Mouse (Mus musculus) CH12.LX (cell line): ENCODE measurements around the gene Arid5a. TPM values are rescaled to one million over a fixed set of nuclear protein-coding genes. Genes with fewer than 3 reads are reported as not detected.

Source experiments
- DNase-seq: peaks from one replicate; pipeline ENCODE4 v3.0.0-alpha.2; 2013; ENCODE audit errors: extremely low read depth
- H3K27ac ChIP-seq: 2 replicates; pipeline ENCODE4 v1.5.1; 2012; ENCODE audit warnings: low read depth, mild to moderate bottlenecking, control low read depth, moderate library complexity; ENCODE audit not compliant: insufficient read depth
- H3K27me3 ChIP-seq: replicated peaks from 2 replicates; pipeline ENCODE3; 2012; ENCODE audit warnings: inconsistent platforms
- H3K36me3 ChIP-seq, 2 experiments: replicated peaks in 1 of 2; 2 replicates each; pipeline versions ENCODE3 to v1.6.1; 2012; ENCODE audit warnings: inconsistent platforms in 1 of 2, low read length in 1 of 2, mild to moderate bottlenecking in 1 of 2, mixed read lengths in 1 of 2, moderate library complexity in 1 of 2; ENCODE audit not compliant: control insufficient read depth in 1 of 2, insufficient read depth in 1 of 2
- H3K4me1 ChIP-seq, 2 experiments: 2 replicates each; pipeline ENCODE4 v1.6.1; 2012; ENCODE audit warnings: inconsistent platforms in 1 of 2, moderate library complexity in 1 of 2; ENCODE audit not compliant: insufficient read depth in 2 of 2, control insufficient read depth in 1 of 2
- H3K4me2 ChIP-seq: 2 replicates; pipeline ENCODE4 v1.6.1; 2012; ENCODE audit warnings: low read depth, mild to moderate bottlenecking, control low read depth; ENCODE audit not compliant: poor library complexity, insufficient read depth, severe bottlenecking
- H3K4me3 ChIP-seq, 3 experiments: fragments of 150-350 bp in 1 of 3; sonication (generic) in 1 of 3; replicated peaks in 1 of 3; 2 replicates each; pipeline versions ENCODE3 to v1.5.1; 2011 to 2012; ENCODE audit warnings: low read depth in 2 of 3, low read length in 2 of 3, mild to moderate bottlenecking in 2 of 3, moderate library complexity in 2 of 3, control low read depth in 1 of 3, improper control_type of control experiment in 1 of 3, inconsistent platforms in 1 of 3, mixed read lengths in 1 of 3; ENCODE audit not compliant: poor library complexity in 1 of 3
- H3K79me2 ChIP-seq: replicated peaks from 2 replicates; pipeline ENCODE4 v1.6.1; 2012; ENCODE audit warnings: mild to moderate bottlenecking, moderate library complexity; ENCODE audit not compliant: control insufficient read depth, poor library complexity, insufficient read depth, severe bottlenecking; ENCODE audit errors: extremely low read depth
- H3K9ac ChIP-seq: 2 replicates; pipeline ENCODE4 v1.6.1; 2012; ENCODE audit warnings: low read depth, mild to moderate bottlenecking, control low read depth, moderate library complexity; ENCODE audit not compliant: insufficient read depth
- H3K9me3 ChIP-seq: replicated peaks from 2 replicates; pipeline ENCODE3; 2012; ENCODE audit warnings: low read length, inconsistent platforms, mixed read lengths
- BHLHE40 ChIP-seq: IDR thresholded peaks from 2 replicates; pipeline ENCODE4 v1.6.1; 2011; ENCODE audit warnings: mild to moderate bottlenecking, low read depth, low read length, improper control_type of control experiment
- CTCF ChIP-seq, 2 experiments: IDR thresholded peaks in 1 of 2; conservative IDR thresholded peaks in 1 of 2; 2 replicates each; pipeline ENCODE4 v1.5.1; 2011 to 2012; ENCODE audit warnings: low read depth in 2 of 2, low read length in 2 of 2, improper control_type of control experiment in 1 of 2, inconsistent platforms in 1 of 2, mild to moderate bottlenecking in 1 of 2, moderate library complexity in 1 of 2
- E2F4 ChIP-seq: IDR thresholded peaks from 2 replicates; pipeline ENCODE4 v1.6.1; 2011; ENCODE audit warnings: low read depth, low read length, improper control_type of control experiment; ENCODE audit not compliant: insufficient replicate concordance
- EP300 ChIP-seq: IDR thresholded peaks from 2 replicates; pipeline ENCODE4 v1.6.1; 2011; ENCODE audit warnings: low read length, improper control_type of control experiment
- ETS1 ChIP-seq: conservative IDR thresholded peaks from 2 replicates; pipeline ENCODE4 v1.6.1; 2012; ENCODE audit warnings: low read depth, mild to moderate bottlenecking, inconsistent platforms, low read length, improper control_type of control experiment, moderate library complexity
- GABPA ChIP-seq: IDR thresholded peaks from 2 replicates; pipeline ENCODE4 v1.6.1; 2012; ENCODE audit warnings: low read depth, low read length, improper control_type of control experiment, inconsistent platforms; ENCODE audit not compliant: insufficient replicate concordance
- IRF4 ChIP-seq: IDR thresholded peaks from 2 replicates; pipeline ENCODE4 v1.6.1; 2014; ENCODE audit warnings: low read depth, mild to moderate bottlenecking, inconsistent platforms, low read length, improper control_type of control experiment
- JUN ChIP-seq: IDR thresholded peaks from 2 replicates; pipeline ENCODE4 v1.6.1; 2011; ENCODE audit warnings: low read depth, mild to moderate bottlenecking, low read length, improper control_type of control experiment, moderate library complexity; ENCODE audit not compliant: insufficient read depth
- KAT2A ChIP-seq: IDR thresholded peaks from 2 replicates; pipeline ENCODE4 v1.6.1; 2012; ENCODE audit warnings: low read length, improper control_type of control experiment, inconsistent platforms; ENCODE audit not compliant: insufficient replicate concordance
- MAFK ChIP-seq: IDR thresholded peaks from 2 replicates; pipeline ENCODE4 v1.6.1; 2011; ENCODE audit warnings: low read length, improper control_type of control experiment; ENCODE audit not compliant: insufficient replicate concordance
- MAX ChIP-seq: IDR thresholded peaks from 2 replicates; pipeline ENCODE4 v1.6.1; 2011; ENCODE audit warnings: low read length, improper control_type of control experiment
- MAZ ChIP-seq: IDR thresholded peaks from 2 replicates; pipeline ENCODE4 v1.6.1; 2012; ENCODE audit warnings: low read depth, mild to moderate bottlenecking, inconsistent platforms, low read length, improper control_type of control experiment, moderate library complexity
- NRF1 ChIP-seq: IDR thresholded peaks from 2 replicates; pipeline ENCODE4 v1.6.1; 2014; ENCODE audit warnings: low read depth, mild to moderate bottlenecking, inconsistent platforms, low read length, improper control_type of control experiment, moderate library complexity
- PAX5 ChIP-seq: IDR thresholded peaks from 2 replicates; pipeline ENCODE4 v1.6.1; 2012; ENCODE audit warnings: low read length, inconsistent platforms, mixed read lengths
- POLR2AphosphoS2 ChIP-seq: IDR thresholded peaks from 2 replicates; pipeline ENCODE4 v1.6.1; 2011; ENCODE audit warnings: low read depth, low read length, improper control_type of control experiment
- RAD21 ChIP-seq: IDR thresholded peaks from 2 replicates; pipeline ENCODE4 v1.6.1; 2011; ENCODE audit warnings: low read depth, mild to moderate bottlenecking, low read length, improper control_type of control experiment, moderate library complexity
- RCOR1 ChIP-seq: conservative IDR thresholded peaks from 2 replicates; pipeline ENCODE4 v1.6.1; 2012; ENCODE audit warnings: low read depth, mild to moderate bottlenecking, inconsistent platforms, low read length, improper control_type of control experiment
- SMC3 ChIP-seq: IDR thresholded peaks from 2 replicates; pipeline ENCODE4 v1.6.1; 2011; ENCODE audit warnings: low read depth, low read length, improper control_type of control experiment
- TBP ChIP-seq: conservative IDR thresholded peaks from 2 replicates; pipeline ENCODE4 v1.6.1; 2011; ENCODE audit warnings: low read depth, low read length, improper control_type of control experiment
- TCF12 ChIP-seq: IDR thresholded peaks from 2 replicates; pipeline ENCODE4 v1.6.1; 2014; ENCODE audit warnings: low read depth, mild to moderate bottlenecking, inconsistent platforms, low read length, improper control_type of control experiment
- USF1 ChIP-seq: IDR thresholded peaks from 2 replicates; pipeline ENCODE4 v1.6.1; 2014; ENCODE audit warnings: low read depth, mild to moderate bottlenecking, inconsistent platforms, low read length, improper control_type of control experiment
- ZC3H11A ChIP-seq: IDR thresholded peaks from 2 replicates; pipeline ENCODE4 v1.6.1; 2012; ENCODE audit warnings: low read depth, mild to moderate bottlenecking, inconsistent platforms, low read length, improper control_type of control experiment
- ZMIZ1 ChIP-seq: IDR thresholded peaks from 2 replicates; pipeline ENCODE4 v1.6.1; 2012; ENCODE audit warnings: low read depth, mild to moderate bottlenecking, inconsistent platforms, low read length, improper control_type of control experiment
- ZNF384 ChIP-seq: IDR thresholded peaks from 2 replicates; pipeline ENCODE4 v1.6.1; 2012; ENCODE audit warnings: low read depth, low read length, improper control_type of control experiment, inconsistent platforms
- dilution Hi-C: fragments of 300-500 bp; cut with MboI; formaldehyde crosslinking; loops from 2 replicates; pipeline ENCODE4 v1.14.3; 2020; ENCODE audit warnings: low sequenced_read_pairs; ENCODE audit not compliant: extremely low pct_unique_long_range_greater_than_20kb, extremely low pct_ligation_motif_present
- in situ Hi-C: fragments of 300-500 bp; cut with MboI; formaldehyde crosslinking; loops from 3 replicates; pipeline ENCODE4 v1.14.3; 2019; ENCODE audit warnings: low sequenced_read_pairs, low pct_ligation_motif_present, low pct_unique_long_range_greater_than_20kb, mixed read lengths
- polyA plus RNA-seq: library from polyadenylated mRNA; unstranded; fragments of >175 nt; gene quantifications from 2 replicates; pipeline ENCODE4 v1.2.1, GENCODE M21; 2012; ENCODE audit warnings: low read depth; ENCODE audit not compliant: insufficient read length
- total RNA-seq, 2 experiments: library from RNA; depleted of rRNA; stranded (reverse); fragments of 300-350 nt in 1 of 2; fragments of >200 nt in 1 of 2; gene quantifications; 2 replicates each; pipeline ENCODE4 v1.2.3; 2012 to 2014

Arid5a gene
- total and polyA plus RNA-seq, 3 experiments = 13.2 to 19.6 (median 17.0) TPM

DNA sequence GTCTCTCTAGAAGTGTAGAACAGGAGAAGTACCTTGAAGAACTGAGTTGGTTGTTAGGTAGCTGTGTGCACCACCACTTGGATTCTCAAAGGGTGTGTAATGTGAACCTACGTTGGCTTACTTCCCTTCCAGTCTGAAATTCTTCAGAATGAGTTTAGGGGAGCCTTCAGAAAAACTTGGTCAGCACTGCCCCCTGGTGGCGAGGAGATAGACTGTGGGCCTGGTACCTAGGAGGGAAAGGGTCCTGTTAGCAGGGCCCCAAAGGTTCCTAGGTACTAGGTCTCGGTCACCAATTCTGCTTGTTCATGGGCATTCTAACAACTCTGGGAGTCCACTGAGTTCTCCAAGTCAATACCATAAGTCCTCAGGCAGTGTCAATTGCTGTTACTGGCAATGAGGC lies 28.3 kb upstream of the Arid5a start:
- no peak overlapping the region for H3K27ac ChIP-seq
- no peak overlapping the region for H3K4me3 ChIP-seq
- no peaks in the 10 kb centered on the region for H3K36me3 ChIP-seq
- H3K27me3 ChIP-seq = peaks cover 2% of the 10 kb centered on the region
- H3K4me1 ChIP-seq = peaks cover 7 to 30% of the 10 kb centered on the region in 2 experiments
- H3K9me3 ChIP-seq = peaks cover 6% of the 10 kb centered on the region
- H3K79me2 ChIP-seq = no peaks in the 10 kb centered on the region
- TF ChIP-seq NRF1 (peak; percentile 40; the same call in 1 of the 2 replicates), USF1 (no peak), SMC3 (peak; percentile 92), PAX5 (no peak), ETS1 (no peak), MAFK (no peak), ZC3H11A (peak; percentile 52; the same call in 1 of the 2 replicates), MAZ (0 out of 2 replicates have a peak, but pooled peaks have one; percentile 30), EP300 (no peak), MAX (no peak), BHLHE40 (0 out of 2 replicates have a peak, but pooled peaks have one; percentile 12), IRF4 (0 out of 2 replicates have a peak, but pooled peaks have one; percentile 30), RAD21 (peak; percentile 95), TCF12 (no peak), CTCF (conservative IDR thresholded peaks at IDR 0.05 in 1 of 2, IDR thresholded peaks at IDR 0.05 in 1 of 2; ENCODE audit: low read depth in 2 of 2, low read length in 2 of 2) (peak; percentile 79 to 94), GABPA (no peak)
- TF ChIP-seq, all 38 proteins: peak for 8
- peak; percentile 89 for DNase-seq
- Histone ChIP-seq H3K4me2 (no peak overlapping the region), H3K9ac (no peak overlapping the region)
- in situ Hi-C loops (loop anchor here (5.0 kb wide), 1 partner anchor 137 kb away; no protein-coding TSS in a partner anchor), dilution Hi-C loops (no loop called here)

DNA sequence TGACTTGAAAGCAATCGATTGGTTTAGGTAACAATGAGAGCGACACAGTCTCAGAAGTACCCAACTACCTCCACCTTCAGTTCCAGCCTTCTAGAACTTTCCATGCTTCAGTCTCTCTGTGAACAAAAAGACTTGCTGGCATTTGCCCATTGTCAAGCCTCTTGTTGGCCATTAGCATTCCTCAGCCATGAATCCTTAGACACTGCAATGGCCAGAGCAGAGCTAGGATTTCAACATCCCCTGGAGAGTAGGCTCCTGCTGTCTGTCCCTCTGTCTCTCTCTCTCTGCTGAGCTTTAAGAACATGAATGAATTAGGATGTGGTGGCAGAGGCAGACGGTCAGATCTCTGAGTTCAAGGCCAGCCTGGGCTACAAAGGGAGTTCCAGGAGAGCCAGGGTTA lies 26.6 kb upstream of the Arid5a start:
- in situ Hi-C loops = no loop called here
- Histone ChIP-seq H3K36me3 (no peaks in the 10 kb centered on the region), H3K4me3 (no peak overlapping the region), H3K27me3 (peaks cover 2% of the 10 kb centered on the region), H3K79me2 (no peaks in the 10 kb centered on the region), H3K9ac (no peak overlapping the region), H3K27ac (no peak overlapping the region), H3K4me1 (peaks cover 3 to 23% of the 10 kb centered on the region in 2 experiments; a peak in 3 of 4 replicates), H3K4me2 (no peak overlapping the region), H3K9me3 (peaks cover 12% of the 10 kb centered on the region)
- no peak for DNase-seq
- dilution Hi-C loops = no loop called here
- TF ChIP-seq ETS1 (no peak), GABPA (no peak), JUN (no peak), TBP (no peak), KAT2A (no peak), MAFK (no peak), ZNF384 (no peak), E2F4 (no peak), EP300 (no peak), RCOR1 (no peak), ZMIZ1 (no peak), POLR2AphosphoS2 (no peak), SMC3 (no peak)
